Mouse (Mus musculus): Measurements from ENCODE around the gene Exoc2.

DNA sequence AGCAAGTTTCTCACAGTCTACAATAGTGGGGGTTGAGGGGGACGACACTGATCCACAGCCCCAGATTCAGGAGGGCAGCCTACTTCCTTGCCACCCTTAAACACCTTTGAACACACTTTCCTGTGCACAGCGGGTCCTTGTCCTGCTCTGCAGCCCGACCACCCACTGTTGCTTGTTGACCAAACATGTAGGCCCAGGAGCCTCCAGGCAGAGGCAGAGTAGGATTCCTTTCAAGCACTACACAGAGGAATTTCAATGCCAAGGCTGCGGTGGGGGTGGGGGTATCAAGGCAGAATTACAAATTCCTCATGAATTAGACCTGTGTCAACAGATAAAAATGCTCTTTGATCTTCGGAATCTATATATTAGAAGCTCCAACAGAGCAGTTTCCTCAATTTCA, 82.7 kb downstream of the Exoc2 start:
- TF ChIP-seq CTCF (IDR thresholded peaks at IDR 0.05 in 2 of 3, conservative IDR thresholded peaks at IDR 0.05 in 1 of 3; ENCODE audit: control insufficient read depth in 1 of 3, insufficient read depth in 1 of 3, low read depth in 2 of 3, low read length in 3 of 3, poor library complexity in 1 of 3, severe bottlenecking in 1 of 3), result no peak
- no peak for TF ChIP-seq POLR2A (IDR thresholded peaks at IDR 0.05; ENCODE audit: control insufficient read depth in 1 of 2, insufficient read depth in 1 of 2, low read depth in 1 of 2, low read length in 2 of 2, poor library complexity in 1 of 2)
- no peak for TF ChIP-seq CHD2 (IDR thresholded peaks at IDR 0.05; ENCODE audit: low read length)
- no peak for TF ChIP-seq ZC3H11A (IDR thresholded peaks at IDR 0.05; ENCODE audit: low read depth, low read length)
